Mouse (Mus musculus) central nervous system, embryonic 18 days (tissue): ENCODE data around the gene Zfp687. TPM values are rescaled to one million over a fixed set of nuclear protein-coding genes. Genes with fewer than 3 reads are reported as not detected.

ENCODE experiments used
- polyA plus RNA-seq: library from polyadenylated mRNA; depleted of rRNA; stranded (reverse); fragments of >200 nt; gene quantifications from 2 replicates; pipeline ENCODE4 v1.2.3, GENCODE M21; 2012; rRNA removed

Gene Zfp687
- 13.9 and 15.7 TPM in 2 replicates for polyA plus RNA-seq

DNA sequence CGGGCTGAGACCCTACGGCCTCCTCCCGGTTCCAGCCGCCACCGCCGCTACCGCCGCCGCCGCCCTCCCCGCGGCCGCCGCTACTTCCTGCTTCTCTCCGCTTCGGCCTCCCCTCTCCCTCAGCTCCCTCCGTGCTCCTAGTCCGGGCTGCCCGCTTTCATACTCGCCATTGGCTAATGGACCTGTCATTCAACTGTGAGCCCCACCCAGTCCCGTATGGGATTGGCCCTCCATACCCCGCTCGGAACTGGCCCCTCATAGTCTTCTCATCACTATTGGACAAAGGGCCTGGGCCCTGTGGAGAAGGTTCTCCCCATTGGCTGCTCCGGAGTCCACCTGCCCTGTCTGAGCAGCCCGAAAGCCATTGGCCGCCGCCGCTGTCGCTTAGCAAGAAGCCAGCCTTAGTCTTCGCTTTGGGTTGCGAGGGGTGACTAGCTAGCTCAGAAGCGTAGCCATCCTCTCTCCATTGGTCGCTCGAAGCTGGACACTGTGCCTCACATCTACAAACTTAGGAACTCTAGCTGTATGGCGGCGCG is at the start of gene Zfp687:
Gene Zfp687, minus strand, starts transcription at position 112 of the 536 bp plus-strand sequence.

DNA sequence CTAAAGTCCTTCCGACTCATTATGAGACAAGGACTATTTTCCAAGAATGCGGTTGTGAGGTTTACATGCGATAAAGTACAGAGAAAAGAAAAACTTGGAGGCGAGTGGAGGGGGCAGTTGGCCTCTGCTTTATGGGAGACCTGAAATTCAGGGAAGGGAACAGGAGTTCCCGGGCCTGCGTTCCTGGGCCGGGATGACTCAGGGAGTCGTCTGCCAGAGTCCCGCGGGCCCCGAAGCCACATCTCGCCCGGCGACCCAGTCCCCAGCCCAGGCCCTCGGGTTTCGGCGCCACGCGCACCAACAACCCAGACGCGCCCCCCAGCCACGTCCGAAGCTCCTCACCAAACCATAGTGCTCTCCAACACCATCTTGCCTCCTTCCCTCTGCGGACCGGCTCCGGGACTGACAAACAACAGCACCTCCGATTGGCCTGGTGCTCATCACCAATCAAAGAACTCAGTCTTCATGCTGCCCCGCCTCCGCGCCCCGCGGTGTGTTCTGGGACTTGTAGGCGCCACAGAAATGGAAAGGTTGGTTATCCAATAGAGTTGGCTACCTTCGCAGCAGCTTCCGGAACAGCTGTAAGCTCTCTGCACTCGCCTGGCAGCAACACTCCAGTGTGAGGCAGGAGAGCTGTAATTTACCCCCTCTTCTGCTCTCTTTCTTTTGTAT is 27.1 kb upstream of the Zfp687 start, which contains the start of gene Psmd4:
Gene Psmd4, minus strand, starts transcription at position 449 of the 672 bp plus-strand sequence.

DNA sequence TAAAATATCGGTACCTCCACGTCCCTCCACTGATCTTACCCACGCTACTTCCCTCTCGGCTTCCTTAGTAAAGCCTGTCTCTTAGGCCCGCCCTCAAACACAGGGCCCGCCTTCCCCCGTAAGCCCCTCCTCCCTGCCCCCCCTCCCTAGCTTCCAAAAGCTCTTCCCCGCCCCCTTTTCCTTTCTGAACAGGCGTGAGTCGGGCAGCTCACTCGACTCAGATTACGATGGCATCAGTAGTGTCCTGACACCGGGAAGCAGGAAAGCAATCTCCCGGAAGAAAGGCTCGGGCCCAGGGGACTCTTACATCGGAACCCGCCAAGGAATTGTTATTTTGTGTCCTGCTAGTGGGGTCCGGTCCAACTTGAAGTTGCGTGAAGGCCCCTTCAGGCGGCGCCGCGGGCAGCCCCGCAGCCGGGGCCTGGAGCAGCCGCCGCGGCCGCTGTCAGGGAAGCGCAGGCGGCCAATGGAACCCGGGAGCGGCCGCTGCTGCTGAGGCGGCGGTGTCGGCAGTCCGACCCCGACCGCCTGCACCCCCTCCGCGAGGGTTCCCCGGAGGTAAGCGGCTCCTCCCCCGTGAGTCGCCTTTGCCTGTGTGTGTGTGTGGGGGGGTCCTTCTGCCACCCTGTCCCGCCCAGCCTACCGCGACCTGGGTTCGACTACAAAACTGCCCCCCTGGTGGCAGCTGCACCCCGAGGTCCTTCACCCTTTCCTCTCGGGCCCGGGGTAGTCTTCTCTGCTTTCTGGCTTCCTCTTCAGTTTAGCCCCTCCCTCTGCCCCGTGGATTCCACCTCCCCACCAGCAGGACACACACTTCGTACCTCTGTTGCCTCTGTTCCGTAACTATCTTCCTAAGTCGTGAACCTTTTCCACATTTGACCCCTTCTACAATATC is 40.5 kb downstream of the Zfp687 start, which contains the start of gene Pi4kb:
Gene Pi4kb, plus strand, starts transcription at position 204 of the 895 bp plus-strand sequence.

Other genes with a start within 250 kb of the Zfp687 start
- gene Cgn, start 229.0 kb downstream of the Zfp687 start, polyA plus RNA-seq: 9.8 and 11.0 TPM in 2 replicates
- 53.2 and 57.5 TPM in 2 replicates for gene Pogz, start 177.9 kb downstream of the Zfp687 start, polyA plus RNA-seq
- 361 and 392 TPM in 2 replicates for gene Psmb4, start 128.5 kb downstream of the Zfp687 start, polyA plus RNA-seq
- gene Selenbp1, start 82.4 kb downstream of the Zfp687 start, polyA plus RNA-seq: 10.1 and 10.6 TPM in 2 replicates
- gene Rfx5, start 61.4 kb downstream of the Zfp687 start, polyA plus RNA-seq: 27.4 and 28.5 TPM in 2 replicates
- 52.4 and 57.0 TPM in 2 replicates for gene Pi4kb, start 40.7 kb downstream of the Zfp687 start, polyA plus RNA-seq
- gene Psmd4, start 27.2 kb upstream of the Zfp687 start, polyA plus RNA-seq: 262 and 277 TPM in 2 replicates
- gene Pip5k1a, start 91.5 kb upstream of the Zfp687 start, polyA plus RNA-seq: 22.9 and 26.3 TPM in 2 replicates
- gene Vps72, start 95.6 kb upstream of the Zfp687 start, polyA plus RNA-seq: 119 and 135 TPM in 2 replicates
- gene Tmod4, start 109.0 kb upstream of the Zfp687 start, polyA plus RNA-seq: 1.2 and 3.0 TPM in 2 replicates
- gene Scnm1, start 118.6 kb upstream of the Zfp687 start, polyA plus RNA-seq: 119 and 121 TPM in 2 replicates
- 30.0 and 30.6 TPM in 2 replicates for gene Lysmd1, start 118.6 kb upstream of the Zfp687 start, polyA plus RNA-seq
- gene Tnfaip8l2, start 126.9 kb upstream of the Zfp687 start, polyA plus RNA-seq: 1.6 TPM in 2 replicates
- 90.2 and 108 TPM in 2 replicates for gene Sema6c, start 145.0 kb upstream of the Zfp687 start, polyA plus RNA-seq
- 9.0 and 10.0 TPM in 2 replicates for gene Gabpb2, start 202.5 kb upstream of the Zfp687 start, polyA plus RNA-seq
- gene Cdc42se1, start 213.3 kb upstream of the Zfp687 start, polyA plus RNA-seq: 54.9 and 55.6 TPM in 2 replicates
- gene Mllt11, start 216.7 kb upstream of the Zfp687 start, polyA plus RNA-seq: 935 and 937 TPM in 2 replicates
- 0.08 and 0.20 TPM in 2 replicates for gene Gm128, start 226.2 kb upstream of the Zfp687 start, polyA plus RNA-seq
- 0.26 and 0.31 TPM in 2 replicates for gene Bnipl, start 235.7 kb upstream of the Zfp687 start, polyA plus RNA-seq